Mouse (Mus musculus) stomach, embryonic 14.5 days (tissue): Measurements from ENCODE around the gene Cep68. TPM values are rescaled to one million over a fixed set of nuclear protein-coding genes. Genes with fewer than 3 reads are reported as not detected.

ENCODE experiments used
- ATAC-seq: fragments of 200-750 bp; cut with Nextera tagmentation; 2 replicates; pipeline ENCODE4 v1.8.0; 2017; ENCODE audit warnings: low read depth, moderate TSS enrichment; ENCODE audit not compliant: insufficient number of reproducible peaks, insufficient read depth, low FRiP score
- H3K27ac ChIP-seq: fragments of 300-500 bp; sonication (generic); 2 replicates; pipeline ENCODE4 v1.5.1; 2014; ENCODE audit warnings: mild to moderate bottlenecking, low read length, moderate library complexity, mixed read lengths
- H3K27me3 ChIP-seq: fragments of 300-500 bp; sonication (generic); 2 replicates; pipeline ENCODE4 v1.6.1; 2014; ENCODE audit warnings: low read length, control low read depth, mixed read lengths; ENCODE audit not compliant: control insufficient read depth, insufficient read depth
- H3K36me3 ChIP-seq: fragments of 300-500 bp; sonication (generic); 2 replicates; pipeline ENCODE4 v1.6.1; 2014; ENCODE audit warnings: mild to moderate bottlenecking, control low read depth, low read length, moderate library complexity, mixed read lengths; ENCODE audit not compliant: control insufficient read depth, insufficient read depth
- H3K4me1 ChIP-seq: fragments of 300-500 bp; sonication (generic); 2 replicates; pipeline ENCODE4 v1.6.1; 2014; ENCODE audit warnings: low read length, control low read depth, mixed read lengths; ENCODE audit not compliant: control insufficient read depth, insufficient read depth
- H3K4me2 ChIP-seq: fragments of 300-500 bp; sonication (generic); replicated peaks from 2 replicates; pipeline ENCODE4 v1.6.1; 2014; ENCODE audit warnings: low read depth, low read length, control low read depth
- H3K4me3 ChIP-seq: fragments of 300-500 bp; sonication (generic); 2 replicates; pipeline ENCODE4 v1.5.1; 2014; ENCODE audit warnings: low read depth, low read length, control low read depth
- H3K9ac ChIP-seq: fragments of 300-500 bp; sonication (generic); replicated peaks from 2 replicates; pipeline ENCODE4 v1.6.1; 2014; ENCODE audit warnings: low read depth, mild to moderate bottlenecking, control low read depth, low read length, moderate library complexity, mixed read lengths
- H3K9me3 ChIP-seq: fragments of 300-500 bp; sonication (generic); 2 replicates; pipeline ENCODE4 v1.6.1; 2016; ENCODE audit warnings: low read depth, low read length, control low read depth; ENCODE audit not compliant: control insufficient read depth
- WGBS: fragments of 180-500 bp; shearing (Covaris S2); extraction: QIAGEN DNeasy Blood & Tissue Kit; methylation state at CpG from one replicate; pipeline ENCODE4 v1.1.7; 2014; 5-methylcytosine and 5-hydroxymethylcytosine counted together
- polyA plus RNA-seq: library from polyadenylated mRNA; unstranded; fragments of >200 nt; fragmentation: Nextera tagmentation; extraction: Ambion mirVana; gene quantifications from 2 replicates; pipeline ENCODE4 v1.2.1, GENCODE M21; 2014

Cep68 gene
- polyA plus RNA-seq, 1 experiment from 2014 or later = 34.4 TPM

- no peaks in the 10 kb centered on the region for H3K9me3 ChIP-seq
- ATAC-seq = no peak
- WGBS = 58% methylated on average over 8 of the region's 8 CpGs
- no peaks in the 10 kb centered on the region for H3K36me3 ChIP-seq
- no peak overlapping the region for H3K27ac ChIP-seq
- H3K4me2 ChIP-seq = no peak overlapping the region
- no peaks in the 10 kb centered on the region for H3K27me3 ChIP-seq
- H3K4me1 ChIP-seq = no peaks in the 10 kb centered on the region
- H3K4me3 ChIP-seq = no peak overlapping the region
- no peak overlapping the region for H3K9ac ChIP-seq
These were observed 13.6 kb upstream of the Cep68 start for GRCm38 (mm10) chr11:20262628-20263380.

- H3K9me3 ChIP-seq = no peaks in the 10 kb centered on the region
- no peaks in the 10 kb centered on the region for H3K4me1 ChIP-seq
- H3K4me3 ChIP-seq = no peak overlapping the region
- no peak overlapping the region for H3K27ac ChIP-seq
- H3K27me3 ChIP-seq = no peaks in the 10 kb centered on the region
- H3K9ac ChIP-seq = no peak overlapping the region
- WGBS = 87% methylated on average over 4 of the region's 4 CpGs
- H3K4me2 ChIP-seq = no peak overlapping the region
- no peak for ATAC-seq
- no peaks in the 10 kb centered on the region for H3K36me3 ChIP-seq
These were observed 5.6 kb upstream of the Cep68 start for GRCm38 (mm10) chr11:20254791-20255190.

- WGBS = 79% methylated on average over 2 of the region's 2 CpGs
- Histone ChIP-seq H3K4me1 (peaks cover 3% of the 10 kb centered on the region; the same call in 1 of the 2 replicates), H3K36me3 (no peaks in the 10 kb centered on the region), H3K9me3 (no peaks in the 10 kb centered on the region), H3K27ac (no peak overlapping the region), H3K27me3 (no peaks in the 10 kb centered on the region), H3K4me3 (no peak overlapping the region), H3K9ac (no peak overlapping the region), H3K4me2 (no peak overlapping the region)
- no peak for ATAC-seq
These were observed 3.9 kb upstream of the Cep68 start for GRCm38 (mm10) chr11:20253088-20253487.

- H3K27me3 ChIP-seq = no peaks in the 10 kb centered on the region
- H3K9me3 ChIP-seq = no peaks in the 10 kb centered on the region
- no peak overlapping the region for H3K27ac ChIP-seq
- H3K9ac ChIP-seq = no peak overlapping the region
- H3K4me2 ChIP-seq = no peak overlapping the region
- H3K4me3 ChIP-seq = no peak overlapping the region
- H3K4me1 ChIP-seq = peaks cover 11% of the 10 kb centered on the region; the same call in 1 of the 2 replicates
- no peaks in the 10 kb centered on the region for H3K36me3 ChIP-seq
- 74% methylated on average over 6 of the region's 6 CpGs for WGBS
- no peak for ATAC-seq
These were observed 1.4 kb upstream of the Cep68 start for GRCm38 (mm10) chr11:20250476-20251178.

- H3K9me3 ChIP-seq = no peaks in the 10 kb centered on the region
- H3K4me1 ChIP-seq = peaks cover 11% of the 10 kb centered on the region; the same call in 1 of the 2 replicates
- peak overlapping the region; percentile 94 for H3K9ac ChIP-seq
- peak overlapping the region; percentile 69 for H3K4me2 ChIP-seq
- peak overlapping the region; percentile 85 for H3K27ac ChIP-seq
- H3K27me3 ChIP-seq = no peaks in the 10 kb centered on the region
- peak; percentile 66 for ATAC-seq
- H3K36me3 ChIP-seq = no peaks in the 10 kb centered on the region
- under 1% methylated on average over 33 of the region's 39 CpGs for WGBS
- peak overlapping the region; percentile 85 for H3K4me3 ChIP-seq
These were observed 389 bp downstream of the Cep68 start for GRCm38 (mm10) chr11:20248840-20249239.

GRCm38 (mm10) chr11:20248277-20248676, 952 bp downstream of the Cep68 start:
- WGBS = 16% methylated on average over 4 of the region's 4 CpGs
- no peak for ATAC-seq
- Histone ChIP-seq H3K4me2 (peak overlapping the region; percentile 69), H3K27ac (peak overlapping the region; percentile 85; the same call in 1 of the 2 replicates), H3K4me1 (peaks cover 15% of the 10 kb centered on the region; the same call in 1 of the 2 replicates), H3K36me3 (no peaks in the 10 kb centered on the region), H3K9ac (peak overlapping the region; percentile 94; the same call in 1 of the 2 replicates), H3K27me3 (no peaks in the 10 kb centered on the region), H3K9me3 (no peaks in the 10 kb centered on the region), H3K4me3 (peak overlapping the region; percentile 85)

GRCm38 (mm10) chr11:20247146-20247855, 1.9 kb downstream of the Cep68 start:
- ATAC-seq = no peak
- no peak overlapping the region for H3K27ac ChIP-seq
- no peaks in the 10 kb centered on the region for H3K9me3 ChIP-seq
- WGBS = 85% methylated on average over 8 of the region's 8 CpGs
- peaks cover 15% of the 10 kb centered on the region; the same call in 1 of the 2 replicates for H3K4me1 ChIP-seq
- no peaks in the 10 kb centered on the region for H3K36me3 ChIP-seq
- H3K27me3 ChIP-seq = no peaks in the 10 kb centered on the region
- no peak overlapping the region for H3K9ac ChIP-seq
- H3K4me2 ChIP-seq = no peak overlapping the region
- H3K4me3 ChIP-seq = no peak overlapping the region

GRCm38 (mm10) chr11:20246616-20247015, 2.6 kb downstream of the Cep68 start:
- Histone ChIP-seq H3K4me2 (no peak overlapping the region), H3K9me3 (no peaks in the 10 kb centered on the region), H3K9ac (no peak overlapping the region), H3K27me3 (no peaks in the 10 kb centered on the region), H3K36me3 (peaks cover 1% of the 10 kb centered on the region; the same call in 1 of the 2 replicates), H3K4me3 (no peak overlapping the region), H3K4me1 (peaks cover 15% of the 10 kb centered on the region; the same call in 1 of the 2 replicates), H3K27ac (no peak overlapping the region)
- ATAC-seq = no peak
- WGBS = 49% methylated on average over 1 of the region's 1 CpGs
